Mouse (Mus musculus): Measurements from ENCODE around the gene Olfr658.

Gene Olfr658

GRCm38 (mm10) chr7:104646841-104647482 is at the start of gene Olfr658:
Olfr658 (minus strand) TSS chr7:104647305.
- DNase-seq (ENCODE audit: low spot score in 2 of 2): no peak

GRCm38 (mm10) chr7:104686201-104686600 is 39.1 kb upstream of the Olfr658 start, which contains the start of gene Olfr661:
Olfr661 (plus strand) TSS chr7:104686501.
- DNase-seq (ENCODE audit: low spot score in 2 of 2): no peak

GRCm38 (mm10) chr7:104666453-104666852 is 19.3 kb upstream of the Olfr658 start, which contains the start of gene Olfr659:
Olfr659 (plus strand) TSS chr7:104666753.
- DNase-seq (ENCODE audit: low spot score in 2 of 2): no peak

- DNase-seq (ENCODE audit: low spot score in 2 of 2): no peak
Observed at GRCm38 (mm10) chr7:104624494-104624893, 22.6 kb downstream of the Olfr658 start, which contains the start of gene Olfr657. Olfr657 (plus strand) TSS chr7:104624794.

GRCm38 (mm10) chr7:104613655-104614054 is 33.5 kb downstream of the Olfr658 start, which contains the start of gene Olfr656:
Olfr656 (plus strand) TSS chr7:104613955.
- no peak for DNase-seq (ENCODE audit: low spot score in 2 of 2)

GRCm38 (mm10) chr7:104604727-104605126 is 42.4 kb downstream of the Olfr658 start:
- no peak for DNase-seq (ENCODE audit: low spot score in 2 of 2)

GRCm38 (mm10) chr7:104603173-104603572 is 43.9 kb downstream of the Olfr658 start:
- no peak for DNase-seq (ENCODE audit: low spot score in 2 of 2)

- no peak for DNase-seq (ENCODE audit: low spot score in 2 of 2)
Observed at GRCm38 (mm10) chr7:104601679-104602078, 45.4 kb downstream of the Olfr658 start, which contains the start of gene Olfr655. Olfr655 (minus strand) TSS chr7:104601779.
